Mouse (Mus musculus): ENCODE measurements at regions not wholly inside any gene's neighbourhood (a gene's known extent, or its start where the extent isn't known, plus 50 kb on each side); places are given as distances from the start of the nearest gene placed in this dataset.
A peak's percentile ranks its signal among the peaks of the same experiment; 100 is the strongest.

- Histone ChIP-seq H3K27ac (ENCODE audit: low read depth, low read length) (no peak overlapping the region), H3K4me2 (no peak overlapping the region), H3K4me3 (ENCODE audit: low read depth, low read length) (no peak overlapping the region), H3K36me3 (ENCODE audit: control insufficient read depth, insufficient read depth, low read length) (no peaks in the 10 kb centered on the region), H3K4me1 (ENCODE audit: control insufficient read depth, insufficient read depth, low read length) (peaks cover 6% of the 10 kb centered on the region; the same call in 1 of the 2 replicates), H3K27me3 (ENCODE audit: control insufficient read depth, insufficient read depth, low read length) (peaks cover 28% of the 10 kb centered on the region), H3K9ac (ENCODE audit: low read length) (no peak overlapping the region), H3K9me3 (ENCODE audit: control insufficient read depth, low read length) (no peaks in the 10 kb centered on the region)
- WGBS, result 67% methylated on average over 2 of the region's 2 CpGs
- ATAC-seq (ENCODE audit: low FRiP score) (0 out of 2 replicates have a peak, but pooled peaks have one; percentile 22), DNase-seq (ENCODE audit: low spot score, missing footprints) (no peak)
Observed at GRCm38 (mm10) chr13:52188605-52189003, 342.1 kb downstream of the Gadd45g start.

GRCm38 (mm10) chr13:52189382-52189923, 341.6 kb downstream of the Diras2 start:
- 76% methylated on average over 10 of the region's 10 CpGs for WGBS
- Histone ChIP-seq H3K27ac (ENCODE audit: low read depth, low read length) (no peak overlapping the region), H3K9me3 (ENCODE audit: control insufficient read depth, low read length) (no peaks in the 10 kb centered on the region), H3K4me1 (ENCODE audit: control insufficient read depth, insufficient read depth, low read length) (peaks cover 6% of the 10 kb centered on the region; the same call in 1 of the 2 replicates), H3K4me3 (ENCODE audit: low read depth, low read length) (no peak overlapping the region), H3K27me3 (ENCODE audit: control insufficient read depth, insufficient read depth, low read length) (peaks cover 31% of the 10 kb centered on the region), H3K36me3 (ENCODE audit: control insufficient read depth, insufficient read depth, low read length) (no peaks in the 10 kb centered on the region), H3K9ac (ENCODE audit: low read length) (no peak overlapping the region), H3K4me2 (no peak overlapping the region)
- DNase-seq (ENCODE audit: low spot score, missing footprints) (no peak), ATAC-seq (ENCODE audit: low FRiP score) (no peak)

GRCm38 (mm10) chr13:52190256-52190655, 340.8 kb downstream of the Diras2 start:
- ATAC-seq (ENCODE audit: low FRiP score), result no peak
- WGBS, result 80% methylated on average over 9 of the region's 9 CpGs

GRCm38 (mm10) chr13:52190848-52191590, 340.1 kb downstream of the Diras2 start:
- no peak overlapping the region for H3K4me2 ChIP-seq
- H3K4me1 ChIP-seq (ENCODE audit: control insufficient read depth, insufficient read depth, low read length), result peaks cover 6% of the 10 kb centered on the region; the same call in 1 of the 2 replicates
- no peak for ATAC-seq (ENCODE audit: low FRiP score)
- DNase-seq (ENCODE audit: low spot score, missing footprints), result no peak
- H3K27me3 ChIP-seq (ENCODE audit: control insufficient read depth, insufficient read depth, low read length), result peaks cover 31% of the 10 kb centered on the region
- WGBS, result 90% methylated on average over 15 of the region's 15 CpGs
- no peaks in the 10 kb centered on the region for H3K36me3 ChIP-seq (ENCODE audit: control insufficient read depth, insufficient read depth, low read length)
- no peak overlapping the region for H3K27ac ChIP-seq (ENCODE audit: low read depth, low read length)
- no peak overlapping the region for H3K9ac ChIP-seq (ENCODE audit: low read length)
- H3K9me3 ChIP-seq (ENCODE audit: control insufficient read depth, low read length), result no peaks in the 10 kb centered on the region
- H3K4me3 ChIP-seq (ENCODE audit: low read depth, low read length), result no peak overlapping the region

More at GRCm38 (mm10) chr13:52190256-52190655, 340.8 kb downstream of the Diras2 start:
- Histone ChIP-seq H3K9ac (ENCODE audit: low read length) (no peak overlapping the region), H3K4me3 (ENCODE audit: low read depth, low read length) (no peak overlapping the region), H3K4me2 (no peak overlapping the region), H3K27ac (ENCODE audit: low read depth, low read length) (no peak overlapping the region), H3K27me3 (ENCODE audit: control insufficient read depth, insufficient read depth, low read length) (peaks cover 31% of the 10 kb centered on the region), H3K9me3 (ENCODE audit: control insufficient read depth, low read length) (no peaks in the 10 kb centered on the region), H3K4me1 (ENCODE audit: control insufficient read depth, insufficient read depth, low read length) (peaks cover 6% of the 10 kb centered on the region; the same call in 1 of the 2 replicates), H3K36me3 (ENCODE audit: control insufficient read depth, insufficient read depth, low read length) (no peaks in the 10 kb centered on the region)
- DNase-seq (ENCODE audit: low spot score, missing footprints), result no peak

- Histone ChIP-seq H3K4me3 (ENCODE audit: low read depth, low read length) (no peak overlapping the region), H3K27me3 (ENCODE audit: control insufficient read depth, insufficient read depth, low read length) (peaks cover 31% of the 10 kb centered on the region), H3K27ac (ENCODE audit: low read depth, low read length) (no peak overlapping the region), H3K36me3 (ENCODE audit: control insufficient read depth, insufficient read depth, low read length) (no peaks in the 10 kb centered on the region), H3K4me1 (ENCODE audit: control insufficient read depth, insufficient read depth, low read length) (no peaks in the 10 kb centered on the region; the same call in 1 of the 2 replicates), H3K9ac (ENCODE audit: low read length) (no peak overlapping the region), H3K9me3 (ENCODE audit: control insufficient read depth, low read length) (no peaks in the 10 kb centered on the region), H3K4me2 (no peak overlapping the region)
- WGBS, result 74% methylated on average over 5 of the region's 5 CpGs
- DNase-seq (ENCODE audit: low spot score, missing footprints) (no peak), ATAC-seq (ENCODE audit: low FRiP score) (no peak)
Observed at GRCm38 (mm10) chr13:52196917-52197316, 334.2 kb downstream of the Diras2 start.

GRCm38 (mm10) chr13:52198649-52199348, 332.3 kb downstream of the Diras2 start:
- 80% methylated on average over 7 of the region's 7 CpGs for WGBS
- H3K4me2 ChIP-seq, result no peak overlapping the region
- no peaks in the 10 kb centered on the region; the same call in 1 of the 2 replicates for H3K4me1 ChIP-seq (ENCODE audit: control insufficient read depth, insufficient read depth, low read length)
- no peak overlapping the region for H3K27ac ChIP-seq (ENCODE audit: low read depth, low read length)
- H3K36me3 ChIP-seq (ENCODE audit: control insufficient read depth, insufficient read depth, low read length), result no peaks in the 10 kb centered on the region
- peaks cover 18% of the 10 kb centered on the region for H3K27me3 ChIP-seq (ENCODE audit: control insufficient read depth, insufficient read depth, low read length)
- H3K9me3 ChIP-seq (ENCODE audit: control insufficient read depth, low read length), result no peaks in the 10 kb centered on the region
- no peak overlapping the region for H3K4me3 ChIP-seq (ENCODE audit: low read depth, low read length)
- DNase-seq (ENCODE audit: low spot score, missing footprints), result no peak
- no peak for ATAC-seq (ENCODE audit: low FRiP score)
- H3K9ac ChIP-seq (ENCODE audit: low read length), result no peak overlapping the region

- Histone ChIP-seq H3K4me3 (ENCODE audit: low read depth, low read length) (no peak overlapping the region), H3K36me3 (ENCODE audit: control insufficient read depth, insufficient read depth, low read length) (no peaks in the 10 kb centered on the region), H3K4me2 (no peak overlapping the region), H3K9ac (ENCODE audit: low read length) (no peak overlapping the region), H3K4me1 (ENCODE audit: control insufficient read depth, insufficient read depth, low read length) (no peaks in the 10 kb centered on the region), H3K9me3 (ENCODE audit: control insufficient read depth, low read length) (no peaks in the 10 kb centered on the region), H3K27me3 (ENCODE audit: control insufficient read depth, insufficient read depth, low read length) (peaks cover 6% of the 10 kb centered on the region; the same call in 1 of the 2 replicates), H3K27ac (ENCODE audit: low read depth, low read length) (no peak overlapping the region)
- DNase-seq (ENCODE audit: low spot score, missing footprints) (no peak), ATAC-seq (ENCODE audit: low FRiP score) (no peak)
- whole genome bisulfite sequencing, result 91% methylated on average over 1 of the region's 1 CpGs
Observed at GRCm38 (mm10) chr13:52202372-52202771, 328.7 kb downstream of the Diras2 start.

- no peaks in the 10 kb centered on the region for H3K4me1 ChIP-seq (ENCODE audit: control insufficient read depth, insufficient read depth, low read length)
- no peak for DNase-seq (ENCODE audit: low spot score, missing footprints)
- H3K9me3 ChIP-seq (ENCODE audit: control insufficient read depth, low read length), result no peaks in the 10 kb centered on the region
- 72% methylated on average over 4 of the region's 4 CpGs for WGBS
- no peak overlapping the region for H3K4me2 ChIP-seq
- no peaks in the 10 kb centered on the region for H3K27me3 ChIP-seq (ENCODE audit: control insufficient read depth, insufficient read depth, low read length)
- H3K36me3 ChIP-seq (ENCODE audit: control insufficient read depth, insufficient read depth, low read length), result no peaks in the 10 kb centered on the region
- no peak overlapping the region for H3K27ac ChIP-seq (ENCODE audit: low read depth, low read length)
- ATAC-seq (ENCODE audit: low FRiP score), result no peak
- H3K9ac ChIP-seq (ENCODE audit: low read length), result no peak overlapping the region
- no peak overlapping the region for H3K4me3 ChIP-seq (ENCODE audit: low read depth, low read length)
Observed at GRCm38 (mm10) chr13:52205951-52206350, 325.1 kb downstream of the Diras2 start.

GRCm38 (mm10) chr13:52216343-52216742, 314.7 kb downstream of the Diras2 start:
- no peak overlapping the region for H3K27ac ChIP-seq (ENCODE audit: low read depth, low read length)
- H3K4me2 ChIP-seq, result no peak overlapping the region
- H3K27me3 ChIP-seq (ENCODE audit: control insufficient read depth, insufficient read depth, low read length), result no peaks in the 10 kb centered on the region; the same call in 1 of the 2 replicates
- H3K4me3 ChIP-seq (ENCODE audit: low read depth, low read length), result no peak overlapping the region
- H3K9me3 ChIP-seq (ENCODE audit: control insufficient read depth, low read length), result no peaks in the 10 kb centered on the region
- H3K36me3 ChIP-seq (ENCODE audit: control insufficient read depth, insufficient read depth, low read length), result no peaks in the 10 kb centered on the region
- H3K9ac ChIP-seq (ENCODE audit: low read length), result no peak overlapping the region
- WGBS, result 81% methylated on average over 5 of the region's 5 CpGs
- no peaks in the 10 kb centered on the region for H3K4me1 ChIP-seq (ENCODE audit: control insufficient read depth, insufficient read depth, low read length)
- DNase-seq (ENCODE audit: low spot score, missing footprints) (no peak), ATAC-seq (ENCODE audit: low FRiP score) (no peak)

Data from midbrain, embryonic 11.5 days (tissue).